Mouse (Mus musculus): ENCODE measurements around the gene Nf1.

- no peak for TF ChIP-seq EP300 (IDR thresholded peaks at IDR 0.05; ENCODE audit: insufficient read depth, low read depth, low read length)
- no peak for TF ChIP-seq CTCF (IDR thresholded peaks at IDR 0.05)
- no peak for TF ChIP-seq POLR2A (IDR thresholded peaks at IDR 0.05; ENCODE audit: insufficient read depth, low read depth, low read length)
Observed at GRCm38 (mm10) chr11:79303109-79303508, 36.4 kb upstream of the Nf1 start.

All from heart, adult 2 months (tissue).